Mouse (Mus musculus): Measurements from ENCODE around the gene Jun. TPM values are rescaled to one million over a fixed set of nuclear protein-coding genes. Genes with fewer than 3 reads are reported as not detected.

Jun gene
- polyA plus RNA-seq, 1 experiment from 2014 or later, result 25.6 TPM

GRCm38 (mm10) chr4:95068045-95068948, 16.3 kb upstream of the Jun start:
- Histone ChIP-seq H3K9ac (ENCODE audit: low read depth, low read length) (no peak overlapping the region), H3K27me3 (ENCODE audit: control insufficient read depth, insufficient read depth, low read length) (no peaks in the 10 kb centered on the region), H3K9me3 (ENCODE audit: control insufficient read depth, low read length) (no peaks in the 10 kb centered on the region), H3K4me2 (replicated peaks; ENCODE audit: low read depth, low read length) (no peak overlapping the region), H3K36me3 (ENCODE audit: control insufficient read depth, insufficient read depth, low read length) (no peaks in the 10 kb centered on the region), H3K27ac (ENCODE audit: low read depth, low read length) (no peak overlapping the region), H3K4me1 (replicated peaks; ENCODE audit: control insufficient read depth, insufficient read depth, low read length) (no peaks in the 10 kb centered on the region), H3K4me3 (ENCODE audit: low read depth, low read length) (no peak overlapping the region)
- WGBS, result 78% methylated on average over 8 of the region's 8 CpGs
- DNase-seq (ENCODE audit: low spot score), result no peak
- ATAC-seq (ENCODE audit: low FRiP score), result no peak

GRCm38 (mm10) chr4:95063609-95064210, 11.7 kb upstream of the Jun start:
- H3K36me3 ChIP-seq (ENCODE audit: control insufficient read depth, insufficient read depth, low read length), result no peaks in the 10 kb centered on the region
- no peak overlapping the region for H3K4me2 ChIP-seq (replicated peaks; ENCODE audit: low read depth, low read length)
- ATAC-seq (ENCODE audit: low FRiP score) (no peak), DNase-seq (ENCODE audit: low spot score) (no peak)
- no peak overlapping the region for H3K9ac ChIP-seq (ENCODE audit: low read depth, low read length)
- no peaks in the 10 kb centered on the region for H3K4me1 ChIP-seq (replicated peaks; ENCODE audit: control insufficient read depth, insufficient read depth, low read length)
- H3K4me3 ChIP-seq (ENCODE audit: low read depth, low read length), result no peak overlapping the region
- H3K9me3 ChIP-seq (ENCODE audit: control insufficient read depth, low read length), result no peaks in the 10 kb centered on the region
- 87% methylated on average over 2 of the region's 2 CpGs for WGBS
- no peaks in the 10 kb centered on the region for H3K27me3 ChIP-seq (ENCODE audit: control insufficient read depth, insufficient read depth, low read length)
- H3K27ac ChIP-seq (ENCODE audit: low read depth, low read length), result no peak overlapping the region

GRCm38 (mm10) chr4:95062873-95063272, 10.9 kb upstream of the Jun start:
- Histone ChIP-seq H3K4me1 (replicated peaks; ENCODE audit: control insufficient read depth, insufficient read depth, low read length) (no peaks in the 10 kb centered on the region), H3K9me3 (ENCODE audit: control insufficient read depth, low read length) (no peaks in the 10 kb centered on the region), H3K9ac (ENCODE audit: low read depth, low read length) (no peak overlapping the region), H3K27me3 (ENCODE audit: control insufficient read depth, insufficient read depth, low read length) (no peaks in the 10 kb centered on the region), H3K4me2 (replicated peaks; ENCODE audit: low read depth, low read length) (no peak overlapping the region), H3K4me3 (ENCODE audit: low read depth, low read length) (no peak overlapping the region), H3K27ac (ENCODE audit: low read depth, low read length) (no peak overlapping the region), H3K36me3 (ENCODE audit: control insufficient read depth, insufficient read depth, low read length) (no peaks in the 10 kb centered on the region)
- no peak for ATAC-seq (ENCODE audit: low FRiP score)
- WGBS, result 89% methylated on average over 9 of the region's 9 CpGs
- no peak for DNase-seq (ENCODE audit: low spot score)

GRCm38 (mm10) chr4:95057264-95057663, 5.2 kb upstream of the Jun start:
- 89% methylated on average over 4 of the region's 4 CpGs for WGBS

GRCm38 (mm10) chr4:95055276-95055675, 3.3 kb upstream of the Jun start:
- no peak overlapping the region for H3K27ac ChIP-seq (ENCODE audit: low read depth, low read length)
- no peaks in the 10 kb centered on the region for H3K9me3 ChIP-seq (ENCODE audit: control insufficient read depth, low read length)
- DNase-seq (ENCODE audit: low spot score) (no peak), ATAC-seq (ENCODE audit: low FRiP score) (no peak)
- WGBS, result 43% methylated on average over 1 of the region's 1 CpGs
- H3K4me3 ChIP-seq (ENCODE audit: low read depth, low read length), result no peak overlapping the region
- H3K4me1 ChIP-seq (replicated peaks; ENCODE audit: control insufficient read depth, insufficient read depth, low read length), result no peaks in the 10 kb centered on the region
- H3K36me3 ChIP-seq (ENCODE audit: control insufficient read depth, insufficient read depth, low read length), result no peaks in the 10 kb centered on the region
- no peaks in the 10 kb centered on the region for H3K27me3 ChIP-seq (ENCODE audit: control insufficient read depth, insufficient read depth, low read length)
- H3K4me2 ChIP-seq (replicated peaks; ENCODE audit: low read depth, low read length), result no peak overlapping the region
- H3K9ac ChIP-seq (ENCODE audit: low read depth, low read length), result no peak overlapping the region

More at GRCm38 (mm10) chr4:95057264-95057663, 5.2 kb upstream of the Jun start:
- Histone ChIP-seq H3K27ac (ENCODE audit: low read depth, low read length) (no peak overlapping the region), H3K9ac (ENCODE audit: low read depth, low read length) (no peak overlapping the region), H3K4me2 (replicated peaks; ENCODE audit: low read depth, low read length) (no peak overlapping the region), H3K4me3 (ENCODE audit: low read depth, low read length) (no peak overlapping the region), H3K36me3 (ENCODE audit: control insufficient read depth, insufficient read depth, low read length) (no peaks in the 10 kb centered on the region), H3K4me1 (replicated peaks; ENCODE audit: control insufficient read depth, insufficient read depth, low read length) (no peaks in the 10 kb centered on the region), H3K27me3 (ENCODE audit: control insufficient read depth, insufficient read depth, low read length) (no peaks in the 10 kb centered on the region), H3K9me3 (ENCODE audit: control insufficient read depth, low read length) (no peaks in the 10 kb centered on the region)
- ATAC-seq (ENCODE audit: low FRiP score), result no peak
- DNase-seq (ENCODE audit: low spot score), result no peak

- H3K27ac ChIP-seq (ENCODE audit: low read depth, low read length), result no peak overlapping the region
- no peaks in the 10 kb centered on the region for H3K4me1 ChIP-seq (replicated peaks; ENCODE audit: control insufficient read depth, insufficient read depth, low read length)
- H3K27me3 ChIP-seq (ENCODE audit: control insufficient read depth, insufficient read depth, low read length), result no peaks in the 10 kb centered on the region
- ATAC-seq (ENCODE audit: low FRiP score) (no peak), DNase-seq (ENCODE audit: low spot score) (no peak)
- H3K4me2 ChIP-seq (replicated peaks; ENCODE audit: low read depth, low read length), result no peak overlapping the region
- no peak overlapping the region for H3K4me3 ChIP-seq (ENCODE audit: low read depth, low read length)
- no peaks in the 10 kb centered on the region for H3K9me3 ChIP-seq (ENCODE audit: control insufficient read depth, low read length)
- H3K36me3 ChIP-seq (ENCODE audit: control insufficient read depth, insufficient read depth, low read length), result no peaks in the 10 kb centered on the region
- WGBS, result 56% methylated on average over 4 of the region's 4 CpGs
- H3K9ac ChIP-seq (ENCODE audit: low read depth, low read length), result no peak overlapping the region
These were observed 2.3 kb upstream of the Jun start for GRCm38 (mm10) chr4:95054336-95054735.

GRCm38 (mm10) chr4:95053791-95054117, 1.7 kb upstream of the Jun start:
- peak overlapping the region; percentile 96 for H3K4me2 ChIP-seq (replicated peaks; ENCODE audit: low read depth, low read length)
- H3K36me3 ChIP-seq (ENCODE audit: control insufficient read depth, insufficient read depth, low read length), result no peaks in the 10 kb centered on the region
- H3K27ac ChIP-seq (ENCODE audit: low read depth, low read length), result peak overlapping the region; percentile 97; the same call in 1 of the 2 replicates
- WGBS, result 0% methylated on average over 6 of the region's 6 CpGs
- DNase-seq (ENCODE audit: low spot score) (peak; percentile 53), ATAC-seq (ENCODE audit: low FRiP score) (no peak)
- no peaks in the 10 kb centered on the region for H3K9me3 ChIP-seq (ENCODE audit: control insufficient read depth, low read length)
- H3K27me3 ChIP-seq (ENCODE audit: control insufficient read depth, insufficient read depth, low read length), result no peaks in the 10 kb centered on the region
- peak overlapping the region; percentile 83; the same call in 1 of the 2 replicates for H3K9ac ChIP-seq (ENCODE audit: low read depth, low read length)
- H3K4me1 ChIP-seq (replicated peaks; ENCODE audit: control insufficient read depth, insufficient read depth, low read length), result 0 out of 2 replicates have a peak, but pooled peaks cover 3% of the 10 kb centered on the region
- H3K4me3 ChIP-seq (ENCODE audit: low read depth, low read length), result peak overlapping the region; percentile 83

GRCm38 (mm10) chr4:95053041-95053790, 1.2 kb upstream of the Jun start:
- 0% methylated on average over 29 of the region's 29 CpGs for WGBS
- ATAC-seq (ENCODE audit: low FRiP score) (peak; percentile 50), DNase-seq (ENCODE audit: low spot score) (peak; percentile 90)
- Histone ChIP-seq H3K9me3 (ENCODE audit: control insufficient read depth, low read length) (no peaks in the 10 kb centered on the region), H3K27ac (ENCODE audit: low read depth, low read length) (peak overlapping the region; percentile 97), H3K4me1 (replicated peaks; ENCODE audit: control insufficient read depth, insufficient read depth, low read length) (peaks cover 3% of the 10 kb centered on the region; the same call in 1 of the 2 replicates), H3K36me3 (ENCODE audit: control insufficient read depth, insufficient read depth, low read length) (no peaks in the 10 kb centered on the region), H3K27me3 (ENCODE audit: control insufficient read depth, insufficient read depth, low read length) (no peaks in the 10 kb centered on the region), H3K4me3 (ENCODE audit: low read depth, low read length) (peak overlapping the region; percentile 83), H3K4me2 (replicated peaks; ENCODE audit: low read depth, low read length) (peak overlapping the region; percentile 96), H3K9ac (ENCODE audit: low read depth, low read length) (peak overlapping the region; percentile 83)

Data from hindbrain, embryonic 11.5 days (tissue).